Mouse (Mus musculus): ENCODE measurements around the gene Usp22. TPM values are rescaled to one million over a fixed set of nuclear protein-coding genes. Genes with fewer than 3 reads are reported as not detected.
A peak's percentile ranks its signal among the peaks of the same experiment; 100 is the strongest.
"Not testable (repeated sequence)": the region's sequence is repeated elsewhere in the genome, so short reads cannot be mapped to it uniquely, and the experiment has no call there.

Usp22 gene
- total and polyA plus RNA-seq, 2 experiments from 2014 or later, result 278 to 526 TPM

- Histone ChIP-seq H3K4me1 (ENCODE audit: insufficient read depth, low read length) (no peaks in the 10 kb centered on the region), H3K4me2 (ENCODE audit: low read depth, low read length) (no peak overlapping the region), H3K36me3 (ENCODE audit: insufficient read depth, low read length) (no peaks in the 10 kb centered on the region), H3K9me3 (ENCODE audit: low read length) (no peaks in the 10 kb centered on the region), H3K27ac (peak overlapping the region; percentile 22; the same call in 1 of the 2 replicates), H3K9ac (replicated peaks; ENCODE audit: low read length) (no peak overlapping the region), H3K27me3 (ENCODE audit: insufficient read depth, low read length) (no peaks in the 10 kb centered on the region), H3K4me3 (ENCODE audit: low read length) (no peak overlapping the region)
- 44% methylated on average over 2 of the region's 2 CpGs for WGBS
- ATAC-seq (peak; percentile 79; the same call in 1 of the 2 replicates), DNase-seq (ENCODE audit: low spot score) (peak; percentile 64)
- no peak for TF ChIP-seq CTCF (IDR thresholded peaks at IDR 0.05; ENCODE audit: low read depth)
These were observed 15.9 kb upstream of the Usp22 start for GRCm38 (mm10) chr11:61190776-61191175.

GRCm38 (mm10) chr11:61183820-61184219 is 9.0 kb upstream of the Usp22 start:
- no peak for TF ChIP-seq CTCF (IDR thresholded peaks at IDR 0.05; ENCODE audit: low read depth)
- Histone ChIP-seq H3K4me2 (ENCODE audit: low read depth, low read length) (no peak overlapping the region), H3K27me3 (ENCODE audit: insufficient read depth, low read length) (no peaks in the 10 kb centered on the region), H3K27ac (no peak overlapping the region), H3K9me3 (ENCODE audit: low read length) (no peaks in the 10 kb centered on the region), H3K36me3 (ENCODE audit: insufficient read depth, low read length) (no peaks in the 10 kb centered on the region), H3K4me3 (ENCODE audit: low read length) (no peak overlapping the region), H3K9ac (replicated peaks; ENCODE audit: low read length) (no peak overlapping the region), H3K4me1 (ENCODE audit: insufficient read depth, low read length) (no peaks in the 10 kb centered on the region)
- DNase-seq (ENCODE audit: low spot score) (no peak), ATAC-seq (no peak)
- 59% methylated on average over 1 of the region's 1 CpGs for WGBS

- Histone ChIP-seq H3K36me3 (ENCODE audit: insufficient read depth, low read length) (no peaks in the 10 kb centered on the region), H3K4me1 (ENCODE audit: insufficient read depth, low read length) (no peaks in the 10 kb centered on the region), H3K4me3 (ENCODE audit: low read length) (no peak overlapping the region), H3K9me3 (ENCODE audit: low read length) (no peaks in the 10 kb centered on the region), H3K9ac (replicated peaks; ENCODE audit: low read length) (no peak overlapping the region), H3K4me2 (ENCODE audit: low read depth, low read length) (no peak overlapping the region), H3K27me3 (ENCODE audit: insufficient read depth, low read length) (no peaks in the 10 kb centered on the region), H3K27ac (no peak overlapping the region)
- ATAC-seq (no peak), DNase-seq (ENCODE audit: low spot score) (no peak)
- no peak for TF ChIP-seq CTCF (IDR thresholded peaks at IDR 0.05; ENCODE audit: low read depth)
These were observed 6.8 kb upstream of the Usp22 start for GRCm38 (mm10) chr11:61181624-61182023.

- Histone ChIP-seq H3K9me3 (ENCODE audit: low read length) (no peaks in the 10 kb centered on the region), H3K27me3 (ENCODE audit: insufficient read depth, low read length) (no peaks in the 10 kb centered on the region), H3K4me3 (ENCODE audit: low read length) (no peak overlapping the region), H3K4me1 (ENCODE audit: insufficient read depth, low read length) (no peaks in the 10 kb centered on the region), H3K9ac (replicated peaks; ENCODE audit: low read length) (no peak overlapping the region), H3K4me2 (ENCODE audit: low read depth, low read length) (no peak overlapping the region), H3K27ac (no peak overlapping the region), H3K36me3 (ENCODE audit: insufficient read depth, low read length) (no peaks in the 10 kb centered on the region)
- ATAC-seq (no peak), DNase-seq (ENCODE audit: low spot score) (peak; percentile 18)
- WGBS, result 63% methylated on average over 3 of the region's 3 CpGs
- no peak for TF ChIP-seq CTCF (IDR thresholded peaks at IDR 0.05; ENCODE audit: low read depth)
These were observed 5.5 kb upstream of the Usp22 start for GRCm38 (mm10) chr11:61180361-61180760.

- H3K27me3 ChIP-seq (ENCODE audit: insufficient read depth, low read length), result no peaks in the 10 kb centered on the region
- WGBS, result 96% methylated on average over 1 of the region's 1 CpGs
- TF ChIP-seq CTCF (IDR thresholded peaks at IDR 0.05; ENCODE audit: low read depth), result no peak
These were observed 1.5 kb upstream of the Usp22 start for GRCm38 (mm10) chr11:61176321-61176720.

GRCm38 (mm10) chr11:61175778-61176177 is 923 bp upstream of the Usp22 start:
- 52% methylated on average over 5 of the region's 5 CpGs for WGBS
- no peaks in the 10 kb centered on the region for H3K36me3 ChIP-seq (ENCODE audit: insufficient read depth, low read length)
- peak overlapping the region; percentile 82 for H3K27ac ChIP-seq
- H3K4me2 ChIP-seq (ENCODE audit: low read depth, low read length), result peak overlapping the region; percentile 49
- ATAC-seq, result no peak
- H3K9ac ChIP-seq (replicated peaks; ENCODE audit: low read length), result no peak overlapping the region
- no peaks in the 10 kb centered on the region for H3K27me3 ChIP-seq (ENCODE audit: insufficient read depth, low read length)
- TF ChIP-seq CTCF (IDR thresholded peaks at IDR 0.05; ENCODE audit: low read depth), result no peak
- peak overlapping the region; percentile 100; the same call in 1 of the 2 replicates for H3K4me3 ChIP-seq (ENCODE audit: low read length)
- no peaks in the 10 kb centered on the region for H3K9me3 ChIP-seq (ENCODE audit: low read length)
- peak; percentile 31 for DNase-seq (ENCODE audit: low spot score)
- H3K4me1 ChIP-seq (ENCODE audit: insufficient read depth, low read length), result peaks cover 22% of the 10 kb centered on the region

More at GRCm38 (mm10) chr11:61176321-61176720, 1.5 kb upstream of the Usp22 start:
- no peaks in the 10 kb centered on the region for H3K9me3 ChIP-seq (ENCODE audit: low read length)
- H3K4me3 ChIP-seq (ENCODE audit: low read length), result no peak overlapping the region
- H3K9ac ChIP-seq (replicated peaks; ENCODE audit: low read length), result no peak overlapping the region
- DNase-seq (ENCODE audit: low spot score), result no peak
- no peak for ATAC-seq
- H3K4me2 ChIP-seq (ENCODE audit: low read depth, low read length), result peak overlapping the region; percentile 49; the same call in 1 of the 2 replicates
- peak overlapping the region; percentile 82 for H3K27ac ChIP-seq
- peaks cover 17% of the 10 kb centered on the region for H3K4me1 ChIP-seq (ENCODE audit: insufficient read depth, low read length)
- no peaks in the 10 kb centered on the region for H3K36me3 ChIP-seq (ENCODE audit: insufficient read depth, low read length)

- Histone ChIP-seq H3K36me3 (ENCODE audit: insufficient read depth, low read length) (no peaks in the 10 kb centered on the region), H3K4me2 (ENCODE audit: low read depth, low read length) (peak overlapping the region; percentile 53), H3K4me3 (ENCODE audit: low read length) (peak overlapping the region; percentile 100), H3K9ac (replicated peaks; ENCODE audit: low read length) (peak overlapping the region; percentile 100), H3K27ac (peak overlapping the region; percentile 100), H3K4me1 (ENCODE audit: insufficient read depth, low read length) (peaks cover 34% of the 10 kb centered on the region), H3K9me3 (ENCODE audit: low read length) (no peaks in the 10 kb centered on the region), H3K27me3 (ENCODE audit: insufficient read depth, low read length) (no peaks in the 10 kb centered on the region)
- WGBS, result under 1% methylated on average over 28 of the region's 28 CpGs
- DNase-seq (ENCODE audit: low spot score) (peak; percentile 87), ATAC-seq (peak; percentile 36)
- peak; percentile 85 for TF ChIP-seq CTCF (IDR thresholded peaks at IDR 0.05; ENCODE audit: low read depth)
These were observed 499 bp downstream of the Usp22 start for GRCm38 (mm10) chr11:61174291-61174820.

- DNase-seq (ENCODE audit: low spot score); H3K36me3 ChIP-seq (ENCODE audit: insufficient read depth, low read length); H3K27me3 ChIP-seq (ENCODE audit: insufficient read depth, low read length); H3K9me3 ChIP-seq (ENCODE audit: low read length); H3K27ac ChIP-seq; ATAC-seq: not testable (repeated sequence)
- Histone ChIP-seq H3K4me2 (ENCODE audit: low read depth, low read length) (peak overlapping the region; percentile 53), H3K4me3 (ENCODE audit: low read length) (peak overlapping the region; percentile 100), H3K9ac (replicated peaks; ENCODE audit: low read length) (peak overlapping the region; percentile 100; the same call in 1 of the 2 replicates), H3K4me1 (ENCODE audit: insufficient read depth, low read length) (peaks cover 42% of the 10 kb centered on the region)
- 23% methylated on average over 15 of the region's 15 CpGs for WGBS
These were observed 1.4 kb downstream of the Usp22 start for GRCm38 (mm10) chr11:61173477-61173876.

All from hindbrain, postnatal 0 days (tissue).